Mouse (Mus musculus) thymus, postnatal 10 days (tissue): Measurements from ENCODE around the gene Sh3gl2.

Experiments
- DNase-seq, 2 experiments: peaks; one replicate each; pipeline ENCODE4 v3.0.0; 2021; ENCODE audit warnings: low spot score in 2 of 2

The Sh3gl2 gene

GRCm38 (mm10) chr4:85613331-85613730 is 408.4 kb downstream of the Sh3gl2 start:
- DNase-seq = no peak

- DNase-seq = no peak
These were observed 413.8 kb downstream of the Sh3gl2 start for GRCm38 (mm10) chr4:85618746-85619145.

GRCm38 (mm10) chr4:85619261-85619660 is 414.3 kb downstream of the Sh3gl2 start:
- no peak for DNase-seq

GRCm38 (mm10) chr4:85629381-85629780 is 424.5 kb downstream of the Sh3gl2 start:
- DNase-seq = no peak

- no peak for DNase-seq
These were observed 464.3 kb downstream of the Sh3gl2 start for GRCm38 (mm10) chr4:85669271-85669670.

- no peak for DNase-seq
These were observed 464.8 kb downstream of the Sh3gl2 start for GRCm38 (mm10) chr4:85669735-85670134.

GRCm38 (mm10) chr4:85672290-85672689 is 467.4 kb downstream of the Sh3gl2 start:
- DNase-seq = no peak

GRCm38 (mm10) chr4:85677621-85678020 is 472.7 kb downstream of the Sh3gl2 start:
- DNase-seq = no peak

- no peak for DNase-seq
These were observed 481.2 kb downstream of the Sh3gl2 start for GRCm38 (mm10) chr4:85686160-85686559.
